20 mouse cellular contexts compared by ENCODE assay signal in the genomic region with DNA sequence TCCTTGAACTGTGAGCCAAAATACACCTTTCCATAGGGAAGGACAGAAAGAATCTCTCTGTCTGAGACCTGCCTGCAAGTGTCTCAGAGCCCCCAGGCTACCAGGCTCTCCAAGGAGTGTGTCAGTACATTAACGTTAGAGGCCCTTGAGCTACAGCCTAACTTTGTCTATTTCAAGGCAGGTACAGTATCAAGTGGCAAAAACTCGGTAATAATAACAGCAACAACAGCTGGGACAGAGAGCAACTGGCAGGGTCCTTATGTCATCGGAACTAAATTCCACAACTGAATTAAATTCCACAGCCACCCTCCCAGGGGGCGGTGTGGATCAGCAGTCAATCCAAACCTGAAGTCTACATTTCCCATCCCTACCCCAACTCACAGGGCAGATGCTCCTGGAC. TPM values are rescaled to one million over a fixed set of nuclear protein-coding genes. Genes with fewer than 3 reads are reported as not detected.
A peak's percentile ranks its signal among the peaks of the same experiment; 100 is the strongest.
DNase-seq lines count a peak whose midpoint lies in the region; ATAC-seq and TF ChIP-seq lines count a peak whose summit lies in the region.
"Had no signal": no experiment of that assay in that cellular context is flagged by ENCODE, and none has a peak within 500 bp of the region (broad histone marks: within the 10 kb centered on the region; RNA-seq: fewer than 3 reads in every experiment).

No protein-coding gene starts in this region.

- 0 out of 2 replicates have a peak, but pooled peaks have one; percentile 5 for TF ChIP-seq CTCF in heart, adult 2 months (IDR thresholded peaks at IDR 0.05)
- TF ChIP-seq CTCF in liver, postnatal 0 days (IDR thresholded peaks at IDR 0.05; ENCODE audit: low read depth): 0 out of 2 replicates have a peak, but pooled peaks have one; percentile 15

- H3K36me3 ChIP-seq in heart, adult 2 months (ENCODE audit: control insufficient read depth, insufficient read depth, low read length): peaks cover 6% of the 10 kb centered on the region
- H3K36me3 ChIP-seq in liver, postnatal 0 days (replicated peaks; ENCODE audit: insufficient read depth, low read length): no peaks in the 10 kb centered on the region; the same call in 1 of the 2 replicates
- H3K36me3 ChIP-seq in liver, embryonic 12.5 days: peaks cover 35% of the 10 kb centered on the region
- H3K36me3 ChIP-seq in limb, embryonic 15.5 days: no peaks in the 10 kb centered on the region; the same call in 1 of the 2 replicates
- H3K36me3 ChIP-seq: hindbrain, embryonic 15.5 days had no signal

- no peak for TF ChIP-seq EP300 in heart, adult 2 months (IDR thresholded peaks at IDR 0.05; ENCODE audit: insufficient read depth, low read depth, low read length)
- no peak for TF ChIP-seq EP300 in liver, postnatal 0 days (IDR thresholded peaks at IDR 0.05; ENCODE audit: low read depth)

- no peak for ATAC-seq in liver, postnatal 0 days
- ATAC-seq in liver, embryonic 12.5 days: no peak
- no peak for ATAC-seq in limb, embryonic 15.5 days (ENCODE audit: insufficient number of reproducible peaks, low FRiP score, low TSS enrichment, low read depth)
- ATAC-seq: forebrain, embryonic 13.5 days had no signal

- no peak overlapping the region for H3K9ac ChIP-seq in heart, adult 2 months (ENCODE audit: low read depth, low read length)
- no peak overlapping the region for H3K9ac ChIP-seq in liver, postnatal 0 days (replicated peaks)
- H3K9ac ChIP-seq in liver, embryonic 12.5 days: no peak overlapping the region
- H3K9ac ChIP-seq in limb, embryonic 15.5 days: no peak overlapping the region
- H3K9ac ChIP-seq: embryonic facial prominence, embryonic 13.5 days; forebrain, embryonic 13.5 days; heart, embryonic 13.5 days; hindbrain, embryonic 15.5 days had no signal

- TF ChIP-seq POLR2A in heart, adult 2 months (IDR thresholded peaks at IDR 0.05; ENCODE audit: insufficient read depth, low read depth, low read length): no peak

- 59% methylated on average over 4 of the region's 4 CpGs for WGBS in heart, adult 2 months
- 89% methylated on average over 4 of the region's 4 CpGs for WGBS in liver, postnatal 0 days (ENCODE audit: insufficient replicate concordance)
- WGBS in liver, embryonic 12.5 days (ENCODE audit: insufficient replicate concordance): 82% methylated on average over 4 of the region's 4 CpGs
- 85% methylated on average over 4 of the region's 4 CpGs for WGBS in limb, embryonic 15.5 days

- no peaks in the 10 kb centered on the region for H3K27me3 ChIP-seq in heart, adult 2 months (ENCODE audit: control insufficient read depth, insufficient read depth, low read length)
- H3K27me3 ChIP-seq in liver, postnatal 0 days (ENCODE audit: insufficient read depth, low read length): no peaks in the 10 kb centered on the region
- no peaks in the 10 kb centered on the region for H3K27me3 ChIP-seq in liver, embryonic 12.5 days (replicated peaks)
- H3K27me3 ChIP-seq in limb, embryonic 15.5 days: no peaks in the 10 kb centered on the region
- H3K27me3 ChIP-seq: embryonic facial prominence, embryonic 13.5 days; forebrain, embryonic 13.5 days; heart, embryonic 13.5 days; hindbrain, embryonic 15.5 days had no signal

- no peak overlapping the region for H3K4me2 ChIP-seq in liver, postnatal 0 days (ENCODE audit: low read depth, low read length)
- no peak overlapping the region for H3K4me2 ChIP-seq in liver, embryonic 12.5 days
- H3K4me2 ChIP-seq in limb, embryonic 15.5 days: no peak overlapping the region
- H3K4me2 ChIP-seq: embryonic facial prominence, embryonic 13.5 days; forebrain, embryonic 13.5 days; heart, embryonic 13.5 days; hindbrain, embryonic 15.5 days had no signal

- no peak for DNase-seq in heart, adult 2 months
- DNase-seq in heart, adult 9 months (ENCODE audit: low spot score in 2 of 2): no peak
- DNase-seq in liver, postnatal 0 days: no peak
- DNase-seq in adrenal gland, adult (ENCODE audit: inconsistent age in 2 of 2, low spot score in 1 of 2): no peak
- DNase-seq: adrenal gland, adult 8-10 months; adrenal gland, postnatal 36 days; cerebellum, adult 11-12 months; cerebellum, adult 9-10 months; cerebellum, postnatal 25 days; gastrocnemius, postnatal 10 days; heart, postnatal 36 days had no signal

- no peak overlapping the region for H3K27ac ChIP-seq in heart, adult 2 months
- no peak overlapping the region for H3K27ac ChIP-seq in liver, postnatal 0 days (ENCODE audit: low read depth)
- no peak overlapping the region for H3K27ac ChIP-seq in liver, embryonic 12.5 days
- peak overlapping the region; percentile 52; the same call in 1 of the 2 replicates for H3K27ac ChIP-seq in limb, embryonic 15.5 days
- H3K27ac ChIP-seq: embryonic facial prominence, embryonic 13.5 days; forebrain, embryonic 13.5 days; heart, embryonic 13.5 days; hindbrain, embryonic 15.5 days had no signal

- H3K79me2 ChIP-seq in heart, adult 2 months (replicated peaks; ENCODE audit: control insufficient read depth, insufficient read depth, low read length): peaks cover 9% of the 10 kb centered on the region

- H3K4me3 ChIP-seq in heart, adult 2 months: no peak overlapping the region
- no peak overlapping the region for H3K4me3 ChIP-seq in liver, postnatal 0 days (ENCODE audit: low read depth, low read length)
- H3K4me3 ChIP-seq in liver, embryonic 12.5 days: no peak overlapping the region
- no peak overlapping the region for H3K4me3 ChIP-seq in limb, embryonic 15.5 days
- H3K4me3 ChIP-seq: embryonic facial prominence, embryonic 13.5 days; forebrain, embryonic 13.5 days; heart, embryonic 13.5 days; hindbrain, embryonic 15.5 days had no signal

- peaks cover 25% of the 10 kb centered on the region for H3K4me1 ChIP-seq in heart, adult 2 months (ENCODE audit: control insufficient read depth, insufficient read depth, low read length)
- H3K4me1 ChIP-seq in liver, postnatal 0 days (ENCODE audit: insufficient read depth): peaks cover 23% of the 10 kb centered on the region
- peaks cover 45% of the 10 kb centered on the region for H3K4me1 ChIP-seq in liver, embryonic 12.5 days
- peaks cover 10% of the 10 kb centered on the region for H3K4me1 ChIP-seq in limb, embryonic 15.5 days
- H3K4me1 ChIP-seq: forebrain, embryonic 13.5 days had no signal

- intact Hi-C loops in heart, adult 2 months (cut with DNase I): no loop called here

- no peaks in the 10 kb centered on the region for H3K9me3 ChIP-seq in liver, postnatal 0 days (ENCODE audit: low read length)
- no peaks in the 10 kb centered on the region for H3K9me3 ChIP-seq in liver, embryonic 12.5 days (replicated peaks)
- H3K9me3 ChIP-seq in limb, embryonic 15.5 days: no peaks in the 10 kb centered on the region
- H3K9me3 ChIP-seq: forebrain, embryonic 13.5 days; heart, embryonic 13.5 days; hindbrain, embryonic 15.5 days had no signal

RNA-seq across cellular contexts. Expression of a gene that starts 16.6 kb away (rescaled TPM):
- total RNA-seq in heart, adult 2 months (2021): 1 to 10 TPM; 5.8 to 7.5 TPM
- polyA plus RNA-seq in heart, adult 2 months (2012; rRNA removed): 5.9 and 8.4 TPM in 2 replicates
- 0.95 and 1.0 TPM in 2 replicates for polyA plus RNA-seq in liver, postnatal 0 days (2015; fragmentation: Nextera tagmentation; extraction: Ambion mirVana)
- polyA plus RNA-seq in liver, embryonic 12.5 days (2016; fragmentation: Nextera tagmentation; extraction: Ambion mirVana): 2.9 and 3.3 TPM in 2 replicates
- polyA plus RNA-seq in limb, embryonic 15.5 days (2015; fragmentation: Nextera tagmentation; extraction: Ambion mirVana): 7.2 and 7.5 TPM in 2 replicates

RNA-seq across cellular contexts. Expression of a gene that starts 30.5 kb away (rescaled TPM):
- total RNA-seq in heart, adult 2 months (2021): not detected
- polyA plus RNA-seq in heart, adult 2 months (2012; rRNA removed): 0.02 and 0.03 TPM in 2 replicates
- not detected in 2 replicates for polyA plus RNA-seq in liver, postnatal 0 days (2015; fragmentation: Nextera tagmentation; extraction: Ambion mirVana)
- not detected in 2 replicates for polyA plus RNA-seq in liver, embryonic 12.5 days (2016; fragmentation: Nextera tagmentation; extraction: Ambion mirVana)
- polyA plus RNA-seq in limb, embryonic 15.5 days (2015; fragmentation: Nextera tagmentation; extraction: Ambion mirVana): 0.07 TPM in 1 of 2 replicates, not detected in the other
- total RNA-seq: gastrocnemius, postnatal 10 days; heart, adult 8-10 months; heart, postnatal 36 days had no signal
- polyA plus RNA-seq: forebrain, embryonic 13.5 days; heart, postnatal 0 days; hindbrain, embryonic 11.5 days had no signal
